Mouse (Mus musculus) C2C12 (cell line): Measurements from ENCODE around the gene Khk.

Source experiments
- CTCF ChIP-seq: IDR thresholded peaks from one replicate; pipeline ENCODE4 v1.5.1; 2011; ENCODE audit not compliant: control insufficient read depth, insufficient read depth, insufficient read length
- MYOD1 ChIP-seq: IDR thresholded peaks from one replicate; pipeline ENCODE4 v1.6.1; 2011; ENCODE audit warnings: low read depth; ENCODE audit not compliant: control insufficient read depth, insufficient read length

GRCm38 (mm10) chr5:30949654-30950326, 28.6 kb downstream of the Khk start:
- no peak for TF ChIP-seq CTCF
- peak; percentile 68 for TF ChIP-seq MYOD1
